Mouse (Mus musculus) adrenal gland, adult 18-20 months (tissue): ENCODE measurements around the gene Glra4. TPM values are rescaled to one million over a fixed set of nuclear protein-coding genes. Genes with fewer than 3 reads are reported as not detected.

Experiments used
- DNase-seq, 2 experiments: peaks; one replicate each; pipeline ENCODE4 v3.0.0; 2021 to 2022; ENCODE audit warnings: low spot score in 2 of 2
- long read RNA-seq, 2 experiments: library from polyadenylated mRNA; stranded (forward); transcript quantifications; one replicate each; pipeline ENCODE4 v2.0.0; 2021
- total RNA-seq, 2 experiments: library from RNA; stranded (reverse); gene quantifications; 1 replicate in 1 of 2; 2 replicates in 1 of 2; pipeline ENCODE4 v1.2.3; 2021

The Glra4 gene
- not detected for total RNA-seq
- long read RNA-seq, experiment 1, result 0 reads
- long read RNA-seq, experiment 2, result 0 reads

- no peak for DNase-seq
These were observed at the start of gene Glra4 for GRCm38 (mm10) chrX:136780041-136780440. Gene Glra4, minus strand, starts transcription at chrX:136780141.

GRCm38 (mm10) chrX:136828610-136829009 is 48.7 kb upstream of the Glra4 start:
- DNase-seq, result no peak

GRCm38 (mm10) chrX:136825016-136825415 is 45.1 kb upstream of the Glra4 start:
- no peak for DNase-seq

GRCm38 (mm10) chrX:136822371-136822770 is 42.4 kb upstream of the Glra4 start, which contains the start of gene Plp1:
Gene Plp1, plus strand, starts transcription at chrX:136822671.
- no peak for DNase-seq

- DNase-seq, result peak; percentile 59 to 60
These were observed 40.3 kb upstream of the Glra4 start for GRCm38 (mm10) chrX:136820250-136820649.

GRCm38 (mm10) chrX:136819752-136820151 is 39.8 kb upstream of the Glra4 start:
- DNase-seq, result no peak

GRCm38 (mm10) chrX:136797223-136797622 is 17.3 kb upstream of the Glra4 start:
- DNase-seq, result no peak

- no peak for DNase-seq
These were observed 9.5 kb upstream of the Glra4 start for GRCm38 (mm10) chrX:136789446-136789845.

- DNase-seq, result no peak
These were observed 679 bp downstream of the Glra4 start for GRCm38 (mm10) chrX:136779262-136779661.

GRCm38 (mm10) chrX:136778046-136778445 is 1.9 kb downstream of the Glra4 start:
- no peak for DNase-seq

- DNase-seq, result no peak
These were observed 6.9 kb downstream of the Glra4 start for GRCm38 (mm10) chrX:136773035-136773434.

GRCm38 (mm10) chrX:136761103-136762074 is 18.6 kb downstream of the Glra4 start:
- no peak for DNase-seq

- no peak for DNase-seq
These were observed 24.5 kb downstream of the Glra4 start for GRCm38 (mm10) chrX:136755464-136755863.

- DNase-seq, result no peak
These were observed 30.6 kb downstream of the Glra4 start for GRCm38 (mm10) chrX:136749329-136749728.

GRCm38 (mm10) chrX:136744663-136745062 is 35.3 kb downstream of the Glra4 start:
- DNase-seq, result no peak

- DNase-seq, result no peak
These were observed 36.5 kb downstream of the Glra4 start, which contains the start of gene Morf4l2 for GRCm38 (mm10) chrX:136743459-136743858. Gene Morf4l2, minus strand, starts transcription at chrX:136743690.

GRCm38 (mm10) chrX:136742661-136743103 is 37.3 kb downstream of the Glra4 start:
- peak; percentile 30 to 44 for DNase-seq

- no peak for DNase-seq
These were observed 37.7 kb downstream of the Glra4 start for GRCm38 (mm10) chrX:136742241-136742640.

GRCm38 (mm10) chrX:136741651-136742201 is 38.2 kb downstream of the Glra4 start:
- DNase-seq, result peak; percentile 75 to 76

GRCm38 (mm10) chrX:136740791-136741650 is 38.9 kb downstream of the Glra4 start:
- peak; percentile 73 to 74 for DNase-seq
